Mouse (Mus musculus): ENCODE results near the gene Zmat5. TPM values are rescaled to one million over a fixed set of nuclear protein-coding genes. Genes with fewer than 3 reads are reported as not detected.

Gene Zmat5
- 10 to 100 TPM; 25.3 to 28.5 TPM for total RNA-seq (2021)
- long read RNA-seq, experiment 1, transcript Zmat5-201 (6 exons, 792 nt) = major isoform, 8 of 30 reads
- long read RNA-seq, experiment 1, partial matches to known transcripts = 1 of 30 reads
- long read RNA-seq, experiment 1, other reads (novel, unspliced or antisense) = 21 of 30 reads
- long read RNA-seq, experiment 2, transcript Zmat5-201 (6 exons, 792 nt) = major isoform, 12 of 27 reads
- long read RNA-seq, experiment 2, partial matches to known transcripts = 3 of 27 reads
- long read RNA-seq, experiment 2, other reads (novel, unspliced or antisense) = 12 of 27 reads

- peak; percentile 89 to 91 for DNase-seq (ENCODE audit: low spot score in 2 of 2)
These were observed at the start of gene Zmat5, which contains the start of gene Uqcr10 for GRCm38 (mm10) chr11:4704072-4704964. Gene Zmat5 (plus strand): TSS chr11:4704678. Gene Uqcr10 (minus strand): TSS chr11:4704342.

GRCm38 (mm10) chr11:4659818-4660217 lies 44.7 kb upstream of the Zmat5 start:
- no peak for DNase-seq (ENCODE audit: low spot score in 2 of 2)

GRCm38 (mm10) chr11:4660309-4661025 lies 44.0 kb upstream of the Zmat5 start:
- no peak for DNase-seq (ENCODE audit: low spot score in 2 of 2)

GRCm38 (mm10) chr11:4661324-4661723 lies 43.2 kb upstream of the Zmat5 start:
- DNase-seq (ENCODE audit: low spot score in 2 of 2) = peak in 1 of 2 experiments; percentile 37

- no peak for DNase-seq (ENCODE audit: low spot score in 2 of 2)
These were observed 42.5 kb upstream of the Zmat5 start for GRCm38 (mm10) chr11:4661871-4662495.

- DNase-seq (ENCODE audit: low spot score in 2 of 2) = no peak
These were observed 42.0 kb upstream of the Zmat5 start for GRCm38 (mm10) chr11:4662496-4662878.

GRCm38 (mm10) chr11:4671736-4672135 lies 32.7 kb upstream of the Zmat5 start:
- no peak for DNase-seq (ENCODE audit: low spot score in 2 of 2)

- DNase-seq (ENCODE audit: low spot score in 2 of 2) = no peak
These were observed 29.9 kb upstream of the Zmat5 start for GRCm38 (mm10) chr11:4674593-4674992.

- no peak for DNase-seq (ENCODE audit: low spot score in 2 of 2)
These were observed 29.3 kb upstream of the Zmat5 start for GRCm38 (mm10) chr11:4675126-4675562.

GRCm38 (mm10) chr11:4675693-4676092 lies 28.8 kb upstream of the Zmat5 start:
- DNase-seq (ENCODE audit: low spot score in 2 of 2) = no peak

- no peak for DNase-seq (ENCODE audit: low spot score in 2 of 2)
These were observed 27.1 kb upstream of the Zmat5 start for GRCm38 (mm10) chr11:4677250-4677872.

- peak; percentile 63 to 80 for DNase-seq (ENCODE audit: low spot score in 2 of 2)
These were observed 25.6 kb upstream of the Zmat5 start for GRCm38 (mm10) chr11:4678700-4679440.

- peak; percentile 45 to 55 for DNase-seq (ENCODE audit: low spot score in 2 of 2)
These were observed 25.0 kb upstream of the Zmat5 start for GRCm38 (mm10) chr11:4679441-4679832.

GRCm38 (mm10) chr11:4680126-4680525 lies 24.4 kb upstream of the Zmat5 start:
- no peak for DNase-seq (ENCODE audit: low spot score in 2 of 2)

GRCm38 (mm10) chr11:4683516-4683915 lies 21.0 kb upstream of the Zmat5 start:
- no peak for DNase-seq (ENCODE audit: low spot score in 2 of 2)

- no peak for DNase-seq (ENCODE audit: low spot score in 2 of 2)
These were observed 20.3 kb upstream of the Zmat5 start for GRCm38 (mm10) chr11:4684186-4684585.

GRCm38 (mm10) chr11:4685071-4685470 lies 19.4 kb upstream of the Zmat5 start:
- DNase-seq (ENCODE audit: low spot score in 2 of 2) = no peak

GRCm38 (mm10) chr11:4685510-4685909 lies 19.0 kb upstream of the Zmat5 start:
- DNase-seq (ENCODE audit: low spot score in 2 of 2) = no peak

GRCm38 (mm10) chr11:4687027-4687426 lies 17.5 kb upstream of the Zmat5 start:
- no peak for DNase-seq (ENCODE audit: low spot score in 2 of 2)

- DNase-seq (ENCODE audit: low spot score in 2 of 2) = no peak
These were observed 16.6 kb upstream of the Zmat5 start for GRCm38 (mm10) chr11:4687874-4688273.
